Mouse (Mus musculus) kidney, adult 18-20 months (tissue): ENCODE measurements around the gene Stx8.

ENCODE experiments used
- DNase-seq: peaks from one replicate; pipeline ENCODE4 v3.0.0; 2021

Gene Stx8

GRCm38 (mm10) chr11:68091975-68092759, 126.2 kb downstream of the Stx8 start:
- DNase-seq = no peak

DNA sequence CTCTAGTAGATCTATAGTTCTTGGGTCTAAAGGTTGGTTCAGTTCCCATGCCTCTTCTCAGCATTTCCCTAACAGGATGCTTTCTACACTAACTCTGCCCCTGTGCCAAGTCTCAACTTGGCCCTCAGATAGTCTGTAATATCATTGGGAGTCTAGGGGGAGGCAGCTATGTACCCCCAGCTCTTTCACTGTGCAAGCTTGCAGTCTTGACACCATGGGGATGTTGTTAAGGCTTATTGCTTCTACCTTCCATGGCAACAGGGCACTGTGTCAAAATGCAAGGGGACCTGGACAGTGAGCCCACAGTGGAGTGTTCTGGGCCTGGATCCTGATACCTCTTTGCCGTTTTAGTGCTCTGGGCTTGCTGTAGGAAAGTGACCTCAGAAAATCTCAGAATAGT, 135.6 kb downstream of the Stx8 start:
- DNase-seq = no peak

- DNase-seq = no peak
Measured at GRCm38 (mm10) chr11:68103480-68103879, 137.5 kb downstream of the Stx8 start.

DNA sequence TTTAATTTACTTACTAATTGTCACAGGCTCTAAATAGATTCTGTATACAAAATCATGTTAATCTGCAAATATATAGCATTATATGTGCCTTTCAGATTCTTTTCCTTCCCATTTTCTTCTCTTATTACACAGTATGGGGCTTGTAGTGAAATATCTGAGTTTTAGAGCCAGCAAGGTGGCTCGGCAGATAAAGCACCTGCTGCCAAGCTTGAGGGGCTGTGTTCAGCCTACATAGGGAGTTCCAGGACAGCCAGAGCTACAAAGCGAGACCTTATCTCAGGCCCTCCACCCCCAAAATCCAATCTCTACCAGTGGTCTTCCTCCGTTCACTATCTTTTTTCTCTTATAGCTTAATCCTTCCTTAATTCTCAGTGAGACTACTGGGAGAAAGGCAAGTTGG, 140.1 kb downstream of the Stx8 start:
- no peak for DNase-seq

DNA sequence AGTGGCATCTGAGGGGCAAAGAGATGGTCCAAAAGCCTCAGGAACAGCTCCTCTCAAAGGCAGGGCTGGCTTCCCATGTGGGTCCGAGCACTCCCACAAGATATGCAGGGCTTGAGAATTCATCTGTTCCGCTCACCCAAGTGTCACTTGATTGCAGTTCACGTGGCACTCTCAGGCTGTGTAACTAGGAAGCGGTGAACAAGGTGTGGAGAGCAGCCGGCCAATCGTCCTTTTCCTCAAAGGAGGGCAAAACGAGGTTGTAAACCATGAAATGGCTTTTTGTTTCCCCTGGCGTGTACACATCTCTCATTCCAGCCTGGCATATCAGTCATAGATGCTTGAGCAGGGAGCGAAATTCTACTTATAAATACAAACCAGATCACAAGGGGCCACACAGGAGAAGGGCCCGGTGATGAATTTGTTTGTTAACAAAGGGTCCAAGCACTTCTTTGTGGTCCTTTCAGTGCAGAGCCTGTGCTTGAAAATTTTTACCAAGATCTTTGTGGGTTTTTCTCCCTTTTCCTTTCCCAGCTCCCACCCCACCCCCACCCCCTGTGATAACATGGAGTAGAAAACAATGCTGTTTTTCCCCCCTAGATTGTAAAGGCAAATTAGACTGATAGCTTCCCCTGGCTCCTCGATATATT, 147.6 kb downstream of the Stx8 start:
- DNase-seq = no peak

- no peak for DNase-seq
Measured at GRCm38 (mm10) chr11:68114202-68114601, 148.2 kb downstream of the Stx8 start.

- no peak for DNase-seq
Measured at GRCm38 (mm10) chr11:68116157-68116556, 150.2 kb downstream of the Stx8 start.

- DNase-seq = no peak
Measured at GRCm38 (mm10) chr11:68117878-68118660, 152.1 kb downstream of the Stx8 start.

DNA sequence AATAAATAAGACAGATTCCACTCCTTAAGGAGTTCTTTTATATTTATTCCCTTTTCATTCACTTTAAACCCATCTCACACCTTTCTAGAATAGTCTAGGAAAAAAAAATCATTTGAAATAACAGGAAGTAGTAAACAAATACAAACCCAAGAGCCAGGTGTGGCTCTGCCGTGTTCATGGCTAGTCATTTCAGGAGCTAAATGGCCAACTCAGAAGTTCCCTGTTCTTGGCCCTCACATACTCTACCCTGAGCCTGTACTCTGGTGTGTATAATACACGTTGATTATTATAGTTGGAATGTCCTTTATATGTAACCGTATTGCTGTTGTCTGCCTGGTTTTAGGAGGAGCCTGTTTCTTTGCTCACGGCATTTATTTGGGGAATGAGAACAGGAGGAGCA, 152.7 kb downstream of the Stx8 start:
- no peak for DNase-seq

- DNase-seq = no peak
Measured at GRCm38 (mm10) chr11:68119136-68119535, 153.1 kb downstream of the Stx8 start.

DNA sequence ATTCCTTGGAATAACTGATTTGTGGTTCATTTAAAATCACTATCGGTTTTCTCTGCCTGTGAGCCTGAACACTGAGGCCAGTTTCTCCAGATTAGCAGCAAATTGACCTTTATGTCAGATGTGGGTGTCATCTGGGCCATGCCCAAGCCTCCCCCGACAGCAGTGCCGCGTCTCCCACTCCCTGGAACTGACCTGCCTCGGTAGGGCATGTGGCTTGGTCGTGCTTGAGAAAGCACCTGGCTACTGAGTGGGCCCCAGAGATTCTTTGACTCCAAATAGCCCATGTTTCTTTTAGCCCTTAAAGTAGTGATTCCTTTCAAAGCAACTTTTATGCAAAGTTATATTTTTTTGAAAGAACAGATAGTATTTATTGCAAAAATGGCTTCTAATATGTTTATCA, 155.3 kb downstream of the Stx8 start:
- DNase-seq = no peak

- no peak for DNase-seq
Measured at GRCm38 (mm10) chr11:68121660-68122059, 155.7 kb downstream of the Stx8 start.

GRCm38 (mm10) chr11:68126071-68126470, 160.1 kb downstream of the Stx8 start:
- no peak for DNase-seq

DNA sequence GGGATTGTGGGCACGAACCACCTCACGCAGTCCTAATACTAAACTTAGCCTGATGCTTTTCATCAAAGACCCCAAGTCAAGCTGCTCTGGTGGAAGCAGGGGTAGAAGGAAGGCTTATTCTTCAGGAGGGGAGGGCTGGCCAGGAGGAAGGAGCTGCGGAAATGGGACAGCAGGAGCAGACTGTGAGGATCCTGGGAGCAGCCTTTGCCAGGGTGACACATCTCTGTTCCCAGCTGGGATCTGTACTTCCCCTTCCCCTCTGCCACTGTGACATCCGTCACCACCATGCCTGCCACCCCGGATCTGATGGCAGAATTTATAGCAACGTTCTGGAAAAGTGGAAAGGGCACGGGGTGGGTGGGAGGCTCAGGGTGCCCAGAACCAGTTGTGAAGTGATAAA, 168.5 kb downstream of the Stx8 start:
- DNase-seq = no peak

DNA sequence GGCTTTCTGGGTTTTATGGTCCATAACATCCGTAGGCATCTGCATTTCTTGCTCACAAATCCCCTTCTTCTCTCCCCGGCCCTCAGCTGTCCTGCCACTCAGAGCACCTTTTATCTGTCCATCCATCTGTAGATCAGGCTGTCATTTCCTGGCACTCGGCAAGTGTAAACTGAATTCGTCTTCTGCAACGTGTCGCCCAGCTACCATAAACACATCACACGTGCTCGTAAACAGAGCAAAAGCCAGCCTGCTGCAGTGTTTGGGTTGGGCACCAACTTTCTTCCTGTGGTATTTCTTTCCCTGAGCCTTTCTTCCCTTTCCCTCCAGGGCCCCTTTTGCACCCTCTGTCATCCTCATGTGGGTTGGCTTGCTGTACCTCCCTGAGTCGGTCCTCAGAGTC, 169.4 kb downstream of the Stx8 start:
- DNase-seq = no peak

GRCm38 (mm10) chr11:68136687-68137086, 170.7 kb downstream of the Stx8 start:
- DNase-seq = no peak

GRCm38 (mm10) chr11:68142296-68142695, 176.3 kb downstream of the Stx8 start:
- DNase-seq = no peak

DNA sequence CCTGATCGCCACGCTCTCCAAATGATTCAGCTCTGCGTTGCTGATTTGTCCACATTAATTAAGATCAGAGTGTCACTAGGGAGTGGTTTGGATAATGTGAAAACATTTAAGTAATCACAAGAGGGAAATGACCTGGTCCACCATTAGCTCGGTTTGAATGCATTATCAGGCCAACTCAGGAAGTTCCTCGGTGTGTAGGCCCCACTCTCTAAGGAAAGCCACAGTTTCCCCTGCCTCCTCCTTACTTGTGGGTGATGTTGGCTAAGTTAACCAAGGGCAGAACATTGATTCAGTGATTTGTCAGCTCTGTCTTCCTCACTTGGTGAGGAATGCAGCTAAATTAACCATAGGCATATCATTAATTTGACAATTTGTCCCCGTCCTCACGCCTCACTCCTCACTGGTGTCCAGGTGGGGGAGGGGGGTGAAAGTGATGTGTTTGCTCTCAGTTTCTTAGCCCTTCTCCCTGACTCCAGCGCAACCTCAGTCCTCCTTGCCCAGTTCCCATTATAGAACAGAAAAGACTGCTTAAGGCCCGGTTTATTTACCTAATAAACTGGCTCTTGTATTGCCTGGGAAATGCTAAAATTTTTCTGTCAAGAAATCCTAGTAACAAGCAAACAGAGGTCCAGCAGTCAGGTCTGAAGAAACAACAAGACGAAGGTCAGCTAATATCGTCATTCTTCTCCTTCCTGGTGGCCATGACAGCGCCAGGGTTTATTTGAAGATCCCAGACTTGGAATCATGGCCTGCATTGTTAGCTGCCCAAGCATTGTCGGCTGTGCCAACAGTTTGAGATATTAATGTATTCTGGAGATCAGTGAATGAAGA, 178.5 kb downstream of the Stx8 start:
- DNase-seq = no peak

DNA sequence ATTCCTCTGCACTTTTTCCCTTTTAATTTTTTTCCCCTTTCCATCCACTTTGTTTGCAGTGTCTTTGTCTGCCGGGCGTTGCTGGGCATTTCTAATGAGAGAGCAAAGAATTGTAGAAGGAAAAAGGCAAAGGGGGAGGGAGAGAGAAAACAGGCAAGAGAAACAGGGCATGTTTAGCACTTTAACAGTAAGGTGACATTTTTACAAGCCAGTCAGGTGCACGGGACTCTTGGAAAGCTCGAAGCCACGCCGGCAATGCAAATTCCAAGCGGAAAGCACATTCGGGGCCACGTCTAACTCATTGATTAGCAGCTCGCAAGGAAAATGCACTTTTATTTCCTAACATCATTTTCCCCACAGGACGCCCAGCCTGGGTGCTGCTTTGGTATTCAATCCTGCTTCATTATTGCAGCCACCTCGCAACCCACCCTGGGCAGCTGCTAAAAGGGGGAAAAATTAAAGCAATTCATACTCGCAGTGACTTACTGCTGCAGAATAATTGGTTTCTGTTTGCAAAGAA, 179.1 kb downstream of the Stx8 start:
- no peak for DNase-seq

- no peak for DNase-seq
Measured at GRCm38 (mm10) chr11:68145586-68146455, 179.8 kb downstream of the Stx8 start.

DNA sequence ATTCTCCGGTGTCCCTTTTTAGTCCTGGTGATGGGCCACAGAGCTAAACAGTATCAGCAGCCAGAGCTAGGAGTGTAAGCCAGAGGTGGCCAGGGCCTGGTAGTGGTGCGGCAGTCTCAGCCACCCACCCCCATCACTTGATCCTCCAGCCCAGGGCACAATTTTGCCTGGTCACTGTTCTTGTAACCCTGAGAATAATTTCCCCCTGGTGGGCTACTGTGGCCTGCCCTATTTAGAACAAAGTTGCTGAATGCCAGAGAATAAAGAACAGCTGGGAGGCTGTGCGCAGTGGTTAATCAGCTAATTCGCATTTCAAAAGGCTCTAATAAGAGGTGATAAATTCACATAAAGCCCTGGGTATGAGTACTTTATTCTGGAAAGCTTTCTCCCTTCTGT, 180.5 kb downstream of the Stx8 start:
- no peak for DNase-seq

DNA sequence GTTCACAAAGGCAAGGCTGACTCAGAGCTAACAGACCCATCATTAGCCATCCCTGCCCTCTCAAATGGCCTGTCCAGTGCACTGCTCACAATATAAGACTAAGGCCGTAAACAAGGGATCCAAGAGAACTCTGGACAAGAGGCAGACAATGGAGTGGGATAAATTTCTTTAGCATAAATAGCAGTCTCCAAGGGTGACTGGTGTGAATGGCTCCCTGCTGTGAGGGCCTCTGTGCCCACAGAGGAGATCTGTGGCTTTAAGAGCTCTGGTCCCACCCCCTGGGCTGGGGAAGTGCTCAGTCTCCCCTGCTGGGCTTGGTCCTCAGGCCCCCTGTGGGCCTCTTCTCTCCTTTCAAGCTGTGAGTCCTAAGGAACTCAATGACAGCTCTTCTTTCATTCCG, 184.9 kb downstream of the Stx8 start:
- DNase-seq = no peak
